Mouse (Mus musculus) midbrain, postnatal 0 days (tissue): ENCODE results near the gene Rbm18. TPM values are rescaled to one million over a fixed set of nuclear protein-coding genes. Genes with fewer than 3 reads are reported as not detected.

Source experiments
- ATAC-seq: fragments of 200-750 bp; cut with Nextera tagmentation; 2 replicates; pipeline ENCODE4 v1.8.0; 2017; ENCODE audit warnings: moderate number of reproducible peaks, mild to moderate bottlenecking, moderate TSS enrichment, moderate library complexity; ENCODE audit not compliant: low FRiP score
- DNase-seq: peaks from one replicate; pipeline ENCODE4 v3.0.0-alpha.2; 2015; ENCODE audit warnings: low spot score
- H3K27ac ChIP-seq: fragments of 300-500 bp; sonication (generic); 2 replicates; pipeline ENCODE4 v1.5.1; 2014; ENCODE audit warnings: low read depth, mild to moderate bottlenecking, low read length, mixed read lengths
- H3K27me3 ChIP-seq: fragments of 300-500 bp; sonication (generic); 2 replicates; pipeline ENCODE4 v1.6.1; 2014; ENCODE audit warnings: low read length, control low read depth, mixed read lengths; ENCODE audit not compliant: insufficient read depth
- H3K36me3 ChIP-seq: fragments of 300-500 bp; sonication (generic); 2 replicates; pipeline ENCODE4 v1.6.1; 2014; ENCODE audit warnings: low read length, control low read depth, mixed read lengths; ENCODE audit not compliant: insufficient read depth
- H3K4me1 ChIP-seq: fragments of 300-500 bp; sonication (generic); 2 replicates; pipeline ENCODE4 v1.6.1; 2014; ENCODE audit warnings: mild to moderate bottlenecking, control low read depth, antibody characterized with exemption, low read length, mixed read lengths; ENCODE audit not compliant: insufficient read depth
- H3K4me2 ChIP-seq: fragments of 300-500 bp; sonication (generic); 2 replicates; pipeline ENCODE4 v1.6.1; 2014; ENCODE audit warnings: low read depth, mild to moderate bottlenecking, low read length, mixed read lengths; ENCODE audit not compliant: poor library complexity, severe bottlenecking
- H3K4me3 ChIP-seq: fragments of 300-500 bp; sonication (generic); 2 replicates; pipeline ENCODE4 v1.5.1; 2014; ENCODE audit warnings: low read depth, mild to moderate bottlenecking, low read length, moderate library complexity
- H3K9ac ChIP-seq: fragments of 300-500 bp; sonication (generic); replicated peaks from 2 replicates; pipeline ENCODE4 v1.6.1; 2014; ENCODE audit warnings: mild to moderate bottlenecking, low read length, moderate library complexity, mixed read lengths; ENCODE audit not compliant: poor library complexity, severe bottlenecking
- H3K9me3 ChIP-seq: fragments of 300-500 bp; sonication (generic); 2 replicates; pipeline ENCODE4 v1.6.1; 2016; ENCODE audit warnings: low read length, control low read depth
- CTCF ChIP-seq: IDR thresholded peaks from 2 replicates; pipeline ENCODE4 v1.5.1; 2016; ENCODE audit warnings: antibody characterized with exemption, mild to moderate bottlenecking
- WGBS: fragments of 180-500 bp; shearing (Covaris S2); extraction: QIAGEN DNeasy Blood & Tissue Kit; methylation state at CpG from one replicate; pipeline ENCODE4 v1.1.7; 2014; 5-methylcytosine and 5-hydroxymethylcytosine counted together
- polyA plus RNA-seq: library from polyadenylated mRNA; unstranded; fragments of >200 nt; fragmentation: Nextera tagmentation; extraction: Ambion mirVana; gene quantifications from 2 replicates; pipeline ENCODE4 v1.2.1, GENCODE M21; 2015
- total RNA-seq: library from RNA; depleted of rRNA; stranded (reverse); fragments of >200 nt; gene quantifications from 2 replicates; pipeline ENCODE4 v1.2.3, GENCODE M21; 2014

Gene Rbm18
- total and polyA plus RNA-seq, 2 experiments from 2014 or later: 56.6 to 102 TPM

DNA sequence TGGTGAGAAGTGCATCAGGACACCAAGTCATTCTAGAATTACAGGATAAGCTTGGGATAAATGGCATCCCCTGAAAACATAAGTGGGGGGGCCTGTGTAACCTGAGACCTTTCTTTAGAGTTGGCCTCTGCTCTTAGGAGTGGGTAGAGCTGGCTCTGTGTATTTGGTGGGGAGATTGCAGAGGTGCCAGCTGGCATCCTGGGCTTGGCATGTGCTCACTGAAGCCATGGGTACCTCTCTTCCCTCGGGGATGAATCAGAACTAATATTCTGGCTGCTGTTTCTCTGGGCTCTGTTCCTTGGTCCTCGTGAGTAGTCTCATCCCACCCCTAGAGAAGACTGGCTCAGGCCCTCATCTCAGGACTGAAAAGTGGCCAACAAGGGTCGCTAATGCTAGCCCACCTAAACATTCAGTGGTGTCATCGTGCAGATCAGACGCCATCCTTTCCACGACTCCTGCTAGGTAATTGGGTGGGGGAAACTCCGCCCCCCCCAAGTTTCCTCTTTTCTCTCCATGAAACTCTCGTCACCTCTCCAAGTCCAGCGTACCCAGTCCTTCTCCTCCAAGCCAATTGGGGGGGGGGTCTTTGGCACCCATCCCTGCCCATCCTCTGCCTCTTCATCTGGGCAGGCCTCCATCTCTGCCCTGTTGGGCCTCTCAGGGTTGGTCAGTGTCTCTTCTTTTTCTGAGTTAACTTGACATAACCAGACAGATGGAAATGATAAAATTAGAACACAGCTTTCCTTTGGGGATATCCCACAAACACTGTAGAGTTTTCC, 53.6 kb downstream of the Rbm18 start:
- Histone ChIP-seq H3K36me3 (no peaks in the 10 kb centered on the region), H3K9me3 (no peaks in the 10 kb centered on the region), H3K27me3 (peaks cover 6% of the 10 kb centered on the region; the same call in 1 of the 2 replicates), H3K4me3 (no peak overlapping the region), H3K4me1 (no peaks in the 10 kb centered on the region), H3K4me2 (no peak overlapping the region), H3K9ac (no peak overlapping the region), H3K27ac (no peak overlapping the region)
- TF ChIP-seq CTCF: no peak
- WGBS: 80% methylated on average over 9 of the region's 9 CpGs
- DNase-seq (no peak), ATAC-seq (no peak)

GRCm38 (mm10) chr2:36081446-36081845, 55.1 kb downstream of the Rbm18 start:
- H3K27ac ChIP-seq: no peak overlapping the region
- H3K9me3 ChIP-seq: no peaks in the 10 kb centered on the region
- TF ChIP-seq CTCF: no peak
- no peaks in the 10 kb centered on the region for H3K4me1 ChIP-seq
- H3K36me3 ChIP-seq: no peaks in the 10 kb centered on the region
- 36% methylated on average over 9 of the region's 9 CpGs for WGBS
- ATAC-seq (no peak), DNase-seq (no peak)
- no peak overlapping the region for H3K4me2 ChIP-seq
- no peaks in the 10 kb centered on the region; the same call in 1 of the 2 replicates for H3K27me3 ChIP-seq
- no peak overlapping the region for H3K9ac ChIP-seq
- H3K4me3 ChIP-seq: no peak overlapping the region

DNA sequence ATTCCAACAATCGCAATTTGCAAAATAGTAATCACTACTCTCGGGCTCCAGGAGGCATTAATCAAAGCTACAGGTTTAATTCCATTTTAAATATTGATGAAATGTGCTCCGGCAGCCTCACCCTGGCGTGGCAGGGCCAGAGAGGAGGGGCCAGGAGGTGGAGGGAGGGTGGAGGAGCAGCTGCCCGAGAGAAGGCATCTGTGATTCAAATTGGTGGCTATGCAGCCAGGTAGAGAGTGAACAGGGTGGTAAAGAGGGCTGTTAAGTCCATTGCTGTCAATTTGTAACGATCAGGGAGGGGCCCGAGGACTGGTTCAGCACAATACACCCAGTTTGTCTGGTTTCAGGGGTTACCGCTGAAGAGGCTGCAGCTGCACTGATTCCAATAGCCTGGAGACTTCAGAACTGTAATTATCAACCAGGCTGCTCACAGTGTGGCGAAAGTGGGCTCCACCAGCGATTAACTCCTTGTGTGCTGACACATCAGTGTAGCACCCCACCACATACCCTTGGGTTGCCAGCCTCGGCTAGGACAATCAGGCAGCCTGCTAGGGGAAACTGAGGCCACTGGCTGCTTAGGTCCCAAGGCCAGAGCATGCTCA, 59.3 kb downstream of the Rbm18 start:
- Histone ChIP-seq H3K4me2 (peak overlapping the region; percentile 31), H3K27ac (no peak overlapping the region), H3K9ac (no peak overlapping the region), H3K4me1 (no peaks in the 10 kb centered on the region), H3K27me3 (no peaks in the 10 kb centered on the region), H3K36me3 (no peaks in the 10 kb centered on the region), H3K4me3 (no peak overlapping the region), H3K9me3 (no peaks in the 10 kb centered on the region)
- WGBS: 21% methylated on average over 11 of the region's 11 CpGs
- TF ChIP-seq CTCF: no peak
- no peak for DNase-seq
- ATAC-seq: 0 out of 2 replicates have a peak, but pooled peaks have one; percentile 4

- Histone ChIP-seq H3K9me3 (no peaks in the 10 kb centered on the region), H3K27ac (no peak overlapping the region), H3K27me3 (no peaks in the 10 kb centered on the region), H3K4me3 (no peak overlapping the region), H3K4me2 (no peak overlapping the region), H3K9ac (no peak overlapping the region), H3K4me1 (no peaks in the 10 kb centered on the region), H3K36me3 (no peaks in the 10 kb centered on the region)
- WGBS: 90% methylated on average over 5 of the region's 5 CpGs
- no peak for TF ChIP-seq CTCF
- DNase-seq (no peak), ATAC-seq (no peak)
These were observed 61.4 kb downstream of the Rbm18 start for GRCm38 (mm10) chr2:36075210-36075609.

DNA sequence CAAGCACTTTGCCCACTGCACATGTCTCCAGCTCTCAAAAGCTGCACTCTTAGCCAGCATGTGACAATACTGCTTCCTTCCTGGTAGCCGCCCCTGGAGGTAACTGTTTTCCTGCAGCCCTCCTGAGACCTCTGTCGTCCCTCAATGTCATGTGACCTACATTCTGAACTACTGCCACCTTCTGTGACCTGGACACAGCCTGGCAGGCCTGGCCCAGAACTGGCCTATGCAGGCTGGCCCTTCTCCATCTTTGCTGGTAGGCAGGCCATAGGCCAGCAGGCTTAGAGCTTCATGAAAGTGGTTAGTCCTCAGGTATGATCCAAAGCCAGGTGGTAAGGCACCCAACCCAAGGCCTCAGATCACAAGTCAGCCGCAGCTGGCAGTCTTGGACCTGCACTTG, 62.8 kb downstream of the Rbm18 start:
- WGBS: 61% methylated on average over 3 of the region's 3 CpGs
- Histone ChIP-seq H3K9me3 (no peaks in the 10 kb centered on the region), H3K27me3 (no peaks in the 10 kb centered on the region), H3K36me3 (no peaks in the 10 kb centered on the region), H3K27ac (no peak overlapping the region), H3K4me3 (no peak overlapping the region), H3K4me2 (no peak overlapping the region), H3K9ac (no peak overlapping the region), H3K4me1 (no peaks in the 10 kb centered on the region)
- no peak for TF ChIP-seq CTCF
- DNase-seq (no peak), ATAC-seq (no peak)

DNA sequence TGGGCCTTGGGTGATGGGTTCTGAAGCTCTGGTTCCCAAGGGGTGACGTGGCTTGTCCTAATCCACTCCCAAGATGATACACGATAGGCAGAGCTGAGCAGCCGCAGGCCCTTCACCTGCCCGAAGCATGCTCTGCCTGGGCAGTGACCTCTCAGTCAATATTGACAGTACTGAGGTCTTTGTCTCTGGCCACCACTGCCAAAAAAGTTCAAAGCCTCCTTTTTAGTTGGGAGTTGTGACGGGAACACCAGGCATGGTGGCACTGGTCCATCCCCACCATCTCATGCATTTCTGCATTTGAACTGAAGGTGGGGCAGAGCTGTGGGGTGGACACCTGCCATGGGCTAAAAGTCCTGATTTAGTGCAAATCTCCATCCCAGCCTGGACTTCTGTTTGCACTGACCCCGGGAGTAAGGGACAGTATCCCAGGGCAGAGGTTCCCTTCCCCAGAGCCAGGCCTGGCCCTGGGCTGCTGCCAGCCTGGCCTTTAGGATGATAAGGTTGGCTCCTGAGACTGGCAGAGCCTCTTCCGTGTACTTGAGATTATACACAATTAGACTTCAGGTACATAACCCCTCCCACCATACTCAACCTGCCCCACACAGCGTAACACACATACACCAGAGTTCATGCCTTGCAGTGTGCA, 64.8 kb downstream of the Rbm18 start:
- DNase-seq (no peak), ATAC-seq (no peak)
- no peak overlapping the region for H3K9ac ChIP-seq
- no peaks in the 10 kb centered on the region for H3K27me3 ChIP-seq
- H3K4me1 ChIP-seq: no peaks in the 10 kb centered on the region
- H3K4me2 ChIP-seq: no peak overlapping the region
- H3K27ac ChIP-seq: no peak overlapping the region
- no peak overlapping the region for H3K4me3 ChIP-seq
- no peaks in the 10 kb centered on the region for H3K9me3 ChIP-seq
- WGBS: 81% methylated on average over 8 of the region's 8 CpGs
- H3K36me3 ChIP-seq: no peaks in the 10 kb centered on the region
- no peak for TF ChIP-seq CTCF
